Mouse (Mus musculus) CH12.LX (cell line): ENCODE results near the gene Gata2. TPM values are rescaled to one million over a fixed set of nuclear protein-coding genes. Genes with fewer than 3 reads are reported as not detected.

Source experiments
- DNase-seq: peaks from one replicate; pipeline ENCODE4 v3.0.0-alpha.2; 2013; ENCODE audit errors: extremely low read depth
- H3K27ac ChIP-seq: 2 replicates; pipeline ENCODE4 v1.5.1; 2012; ENCODE audit warnings: low read depth, mild to moderate bottlenecking, control low read depth, moderate library complexity; ENCODE audit not compliant: insufficient read depth
- H3K27me3 ChIP-seq: replicated peaks from 2 replicates; pipeline ENCODE3; 2012; ENCODE audit warnings: inconsistent platforms
- H3K36me3 ChIP-seq, 2 experiments: replicated peaks in 1 of 2; 2 replicates each; pipeline versions ENCODE3 to v1.6.1; 2012; ENCODE audit warnings: inconsistent platforms in 1 of 2, low read length in 1 of 2, mild to moderate bottlenecking in 1 of 2, mixed read lengths in 1 of 2, moderate library complexity in 1 of 2; ENCODE audit not compliant: control insufficient read depth in 1 of 2, insufficient read depth in 1 of 2
- H3K4me1 ChIP-seq, 2 experiments: 2 replicates each; pipeline ENCODE4 v1.6.1; 2012; ENCODE audit warnings: inconsistent platforms in 1 of 2, moderate library complexity in 1 of 2; ENCODE audit not compliant: insufficient read depth in 2 of 2, control insufficient read depth in 1 of 2
- H3K4me2 ChIP-seq: 2 replicates; pipeline ENCODE4 v1.6.1; 2012; ENCODE audit warnings: low read depth, mild to moderate bottlenecking, control low read depth; ENCODE audit not compliant: poor library complexity, insufficient read depth, severe bottlenecking
- H3K4me3 ChIP-seq, 3 experiments: fragments of 150-350 bp in 1 of 3; sonication (generic) in 1 of 3; replicated peaks in 1 of 3; 2 replicates each; pipeline versions ENCODE3 to v1.5.1; 2011 to 2012; ENCODE audit warnings: low read depth in 2 of 3, low read length in 2 of 3, mild to moderate bottlenecking in 2 of 3, moderate library complexity in 2 of 3, control low read depth in 1 of 3, improper control_type of control experiment in 1 of 3, inconsistent platforms in 1 of 3, mixed read lengths in 1 of 3; ENCODE audit not compliant: poor library complexity in 1 of 3
- H3K79me2 ChIP-seq: replicated peaks from 2 replicates; pipeline ENCODE4 v1.6.1; 2012; ENCODE audit warnings: mild to moderate bottlenecking, moderate library complexity; ENCODE audit not compliant: control insufficient read depth, poor library complexity, insufficient read depth, severe bottlenecking; ENCODE audit errors: extremely low read depth
- H3K9ac ChIP-seq: 2 replicates; pipeline ENCODE4 v1.6.1; 2012; ENCODE audit warnings: low read depth, mild to moderate bottlenecking, control low read depth, moderate library complexity; ENCODE audit not compliant: insufficient read depth
- H3K9me3 ChIP-seq: replicated peaks from 2 replicates; pipeline ENCODE3; 2012; ENCODE audit warnings: low read length, inconsistent platforms, mixed read lengths
- BHLHE40 ChIP-seq: IDR thresholded peaks from 2 replicates; pipeline ENCODE4 v1.6.1; 2011; ENCODE audit warnings: mild to moderate bottlenecking, low read depth, low read length, improper control_type of control experiment
- CHD1 ChIP-seq: IDR thresholded peaks from 2 replicates; pipeline ENCODE4 v1.6.1; 2012; ENCODE audit warnings: low read depth, low read length, improper control_type of control experiment, inconsistent platforms
- E2F4 ChIP-seq: IDR thresholded peaks from 2 replicates; pipeline ENCODE4 v1.6.1; 2011; ENCODE audit warnings: low read depth, low read length, improper control_type of control experiment; ENCODE audit not compliant: insufficient replicate concordance
- EP300 ChIP-seq: IDR thresholded peaks from 2 replicates; pipeline ENCODE4 v1.6.1; 2011; ENCODE audit warnings: low read length, improper control_type of control experiment
- ETS1 ChIP-seq: conservative IDR thresholded peaks from 2 replicates; pipeline ENCODE4 v1.6.1; 2012; ENCODE audit warnings: low read depth, mild to moderate bottlenecking, inconsistent platforms, low read length, improper control_type of control experiment, moderate library complexity
- GABPA ChIP-seq: IDR thresholded peaks from 2 replicates; pipeline ENCODE4 v1.6.1; 2012; ENCODE audit warnings: low read depth, low read length, improper control_type of control experiment, inconsistent platforms; ENCODE audit not compliant: insufficient replicate concordance
- HCFC1 ChIP-seq: IDR thresholded peaks from 2 replicates; pipeline ENCODE4 v1.6.1; 2012; ENCODE audit warnings: low read depth, mild to moderate bottlenecking, inconsistent platforms, low read length, improper control_type of control experiment
- KAT2A ChIP-seq: IDR thresholded peaks from 2 replicates; pipeline ENCODE4 v1.6.1; 2012; ENCODE audit warnings: low read length, improper control_type of control experiment, inconsistent platforms; ENCODE audit not compliant: insufficient replicate concordance
- MAFK ChIP-seq: IDR thresholded peaks from 2 replicates; pipeline ENCODE4 v1.6.1; 2011; ENCODE audit warnings: low read length, improper control_type of control experiment; ENCODE audit not compliant: insufficient replicate concordance
- MAX ChIP-seq: IDR thresholded peaks from 2 replicates; pipeline ENCODE4 v1.6.1; 2011; ENCODE audit warnings: low read length, improper control_type of control experiment
- MAZ ChIP-seq: IDR thresholded peaks from 2 replicates; pipeline ENCODE4 v1.6.1; 2012; ENCODE audit warnings: low read depth, mild to moderate bottlenecking, inconsistent platforms, low read length, improper control_type of control experiment, moderate library complexity
- MXI1 ChIP-seq: IDR thresholded peaks from 2 replicates; pipeline ENCODE4 v1.6.1; 2011; ENCODE audit warnings: mild to moderate bottlenecking, low read depth, low read length, improper control_type of control experiment
- NELFE ChIP-seq: IDR thresholded peaks from 2 replicates; pipeline ENCODE4 v1.6.1; 2011; ENCODE audit warnings: low read depth, low read length, improper control_type of control experiment
- ZC3H11A ChIP-seq: IDR thresholded peaks from 2 replicates; pipeline ENCODE4 v1.6.1; 2012; ENCODE audit warnings: low read depth, mild to moderate bottlenecking, inconsistent platforms, low read length, improper control_type of control experiment
- ZKSCAN1 ChIP-seq: IDR thresholded peaks from 2 replicates; pipeline ENCODE4 v1.6.1; 2012; ENCODE audit warnings: low read depth, inconsistent platforms, low read length, improper control_type of control experiment, borderline replicate concordance
- ZMIZ1 ChIP-seq: IDR thresholded peaks from 2 replicates; pipeline ENCODE4 v1.6.1; 2012; ENCODE audit warnings: low read depth, mild to moderate bottlenecking, inconsistent platforms, low read length, improper control_type of control experiment
- ZNF384 ChIP-seq: IDR thresholded peaks from 2 replicates; pipeline ENCODE4 v1.6.1; 2012; ENCODE audit warnings: low read depth, low read length, improper control_type of control experiment, inconsistent platforms
- dilution Hi-C: fragments of 300-500 bp; cut with MboI; formaldehyde crosslinking; loops from 2 replicates; pipeline ENCODE4 v1.14.3; 2020; ENCODE audit warnings: low sequenced_read_pairs; ENCODE audit not compliant: extremely low pct_unique_long_range_greater_than_20kb, extremely low pct_ligation_motif_present
- in situ Hi-C: fragments of 300-500 bp; cut with MboI; formaldehyde crosslinking; loops from 3 replicates; pipeline ENCODE4 v1.14.3; 2019; ENCODE audit warnings: low sequenced_read_pairs, low pct_ligation_motif_present, low pct_unique_long_range_greater_than_20kb, mixed read lengths
- polyA plus RNA-seq: library from polyadenylated mRNA; unstranded; fragments of >175 nt; gene quantifications from 2 replicates; pipeline ENCODE4 v1.2.1, GENCODE M21; 2012; ENCODE audit warnings: low read depth; ENCODE audit not compliant: insufficient read length
- total RNA-seq, 2 experiments: library from RNA; depleted of rRNA; stranded (reverse); fragments of 300-350 nt in 1 of 2; fragments of >200 nt in 1 of 2; gene quantifications; 2 replicates each; pipeline ENCODE4 v1.2.3; 2012 to 2014

Gata2 gene
- total and polyA plus RNA-seq, 3 experiments, result not detected

- Histone ChIP-seq H3K4me2 (no peak overlapping the region), H3K4me1 (no peaks in the 10 kb centered on the region; a peak in 1 of 4 replicates), H3K27me3 (peaks cover 24% of the 10 kb centered on the region), H3K9ac (no peak overlapping the region), H3K36me3 (no peaks in the 10 kb centered on the region), H3K4me3 (no peak overlapping the region), H3K79me2 (no peaks in the 10 kb centered on the region), H3K9me3 (peaks cover 15% of the 10 kb centered on the region), H3K27ac (no peak overlapping the region)
- in situ Hi-C loops, result no loop called here
- TF ChIP-seq CHD1, result no peak
- no peak for TF ChIP-seq MAZ
- dilution Hi-C loops, result no loop called here
- DNase-seq, result no peak
These were observed 3.8 kb downstream of the Gata2 start for GRCm38 (mm10) chr6:88197313-88198069.

- in situ Hi-C loops, result no loop called here
- no peak overlapping the region for H3K4me3 ChIP-seq
- TF ChIP-seq MXI1, result no peak
- TF ChIP-seq NELFE, result no peak
- no peak for TF ChIP-seq ZNF384
- TF ChIP-seq KAT2A, result no peak
- no peak for TF ChIP-seq GABPA
- TF ChIP-seq MAX, result no peak
- no peak for TF ChIP-seq BHLHE40
- no peak for TF ChIP-seq ZKSCAN1
- TF ChIP-seq ZMIZ1, result no peak
- no peak for TF ChIP-seq HCFC1
- no peak for TF ChIP-seq MAFK
- no peak for TF ChIP-seq ZC3H11A
- no peak for TF ChIP-seq EP300
- no peak for TF ChIP-seq ETS1
- no peak for TF ChIP-seq E2F4
- TF ChIP-seq, all 38 proteins: peak for 0
- no peak overlapping the region for H3K4me2 ChIP-seq
- DNase-seq, result no peak
- H3K27me3 ChIP-seq, result peaks cover 22% of the 10 kb centered on the region
- no peaks in the 10 kb centered on the region for H3K79me2 ChIP-seq
- H3K9ac ChIP-seq, result no peak overlapping the region
- no peak overlapping the region for H3K27ac ChIP-seq
- no peaks in the 10 kb centered on the region; a peak in 1 of 4 replicates for H3K4me1 ChIP-seq
- H3K36me3 ChIP-seq, result no peaks in the 10 kb centered on the region
- dilution Hi-C loops, result no loop called here
- H3K9me3 ChIP-seq, result peaks cover 15% of the 10 kb centered on the region
These were observed 4.6 kb downstream of the Gata2 start for GRCm38 (mm10) chr6:88198070-88198940.
